Mouse (Mus musculus): Measurements from ENCODE around the gene Tnfrsf12a. TPM values are rescaled to one million over a fixed set of nuclear protein-coding genes. Genes with fewer than 3 reads are reported as not detected.

The Tnfrsf12a gene
- total RNA-seq, 1 experiment, result 138 TPM

DNA sequence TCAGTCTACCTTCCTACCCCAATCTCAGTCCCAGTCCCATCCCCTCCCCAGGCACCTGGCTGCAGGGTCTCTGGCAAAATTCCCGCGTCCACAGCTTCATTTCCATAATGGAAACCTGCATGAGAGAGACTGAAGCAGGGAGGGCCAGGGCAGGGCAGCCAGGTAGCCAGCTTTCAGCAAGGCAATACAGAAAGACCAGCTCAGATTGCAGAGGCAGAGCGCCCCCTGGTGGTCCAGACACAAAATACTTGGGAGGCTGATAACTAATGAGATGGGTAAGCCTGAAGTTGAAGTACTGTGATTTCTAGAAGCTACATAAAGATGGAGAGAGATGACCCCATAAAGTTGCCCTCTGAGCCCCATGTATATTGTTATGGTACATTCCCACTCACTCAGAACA is 28.9 kb upstream of the Tnfrsf12a start:
- Histone ChIP-seq H3K36me3 (ENCODE audit: control insufficient read depth, insufficient read depth, low read length, poor library complexity, severe bottlenecking) (no peaks in the 10 kb centered on the region), H3K27ac (ENCODE audit: insufficient read depth, low read depth, low read length, poor library complexity, severe bottlenecking) (no peak overlapping the region), H3K4me1 (ENCODE audit: control insufficient read depth in 2 of 2, insufficient read depth in 2 of 2, low read length in 2 of 2, poor library complexity in 1 of 2) (peaks cover 0 to 12% of the 10 kb centered on the region in 2 experiments; a peak in 1 of 4 replicates), H3K9ac (ENCODE audit: insufficient read depth, low read depth, low read length, poor library complexity, severe bottlenecking) (no peak overlapping the region), H3K9me3 (ENCODE audit: control insufficient read depth, insufficient read depth, low read depth, low read length) (no peaks in the 10 kb centered on the region), H3K4me3 (ENCODE audit: insufficient read depth in 1 of 2, low read depth in 1 of 2, low read length in 2 of 2, poor library complexity in 1 of 2, severe bottlenecking in 1 of 2) (no peak overlapping the region)
- TF ChIP-seq HCFC1 (IDR thresholded peaks at IDR 0.05; ENCODE audit: borderline replicate concordance, insufficient read depth, low read length) (0 out of 2 replicates have a peak, but pooled peaks have one; percentile 52), MAFK (IDR thresholded peaks at IDR 0.05; ENCODE audit: insufficient read depth, low read depth, low read length) (no peak), ZC3H11A (IDR thresholded peaks at IDR 0.05; ENCODE audit: borderline replicate concordance, low read depth, low read length) (peak; percentile 65; the same call in 1 of the 2 replicates), CHD2 (IDR thresholded peaks at IDR 0.05; ENCODE audit: low read depth, low read length) (no peak), ZNF384 (IDR thresholded peaks at IDR 0.05; ENCODE audit: low read depth, low read length) (no peak)
- DNase-seq (ENCODE audit: low read depth, low spot score), result no peak
- in situ Hi-C loops (cut with MboI; ENCODE audit: low sequenced_read_pairs in 2 of 2, unreplicated experiment in 2 of 2), result no loop called here

DNA sequence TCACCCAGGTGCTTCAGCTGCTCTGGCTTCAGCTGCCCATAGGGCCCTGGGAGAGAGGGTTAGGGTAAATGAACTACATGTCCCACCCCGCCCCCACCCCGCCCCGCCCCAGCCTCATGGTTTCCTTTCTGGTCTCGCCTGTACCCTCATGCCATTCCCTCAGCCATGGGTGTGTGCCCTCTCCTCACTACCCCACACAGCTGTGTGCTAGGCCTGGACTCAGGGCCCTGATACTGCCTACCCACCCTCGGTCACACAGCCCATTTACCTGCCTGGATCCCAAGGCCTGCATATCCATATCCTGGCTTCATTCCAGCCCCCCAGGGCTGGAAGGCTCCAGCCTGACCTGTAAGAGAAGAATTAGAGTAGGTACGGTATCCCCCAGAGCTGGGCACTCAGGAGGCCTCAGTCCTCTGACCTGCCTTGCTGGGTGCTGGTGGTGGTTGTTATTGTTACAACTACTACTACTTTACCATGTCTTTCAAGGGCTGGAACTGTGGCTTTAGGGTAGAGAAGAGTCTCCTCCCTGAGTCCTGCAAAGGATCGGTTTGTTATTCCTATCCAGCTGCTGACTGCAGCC is 28.3 kb upstream of the Tnfrsf12a start:
- in situ Hi-C loops (cut with MboI; ENCODE audit: low sequenced_read_pairs in 2 of 2, unreplicated experiment in 2 of 2), result no loop called here
- H3K4me1 ChIP-seq (ENCODE audit: control insufficient read depth in 2 of 2, insufficient read depth in 2 of 2, low read length in 2 of 2, poor library complexity in 1 of 2), result peaks cover 0 to 12% of the 10 kb centered on the region in 2 experiments; a peak in 1 of 4 replicates
- DNase-seq (ENCODE audit: low read depth, low spot score), result no peak
- 0 out of 2 replicates have a peak overlapping the region, but pooled peaks have one; percentile 2 for H3K9ac ChIP-seq (ENCODE audit: insufficient read depth, low read depth, low read length, poor library complexity, severe bottlenecking)
- no peak overlapping the region for H3K27ac ChIP-seq (ENCODE audit: insufficient read depth, low read depth, low read length, poor library complexity, severe bottlenecking)
- TF ChIP-seq ZC3H11A (IDR thresholded peaks at IDR 0.05; ENCODE audit: borderline replicate concordance, low read depth, low read length), result no peak
- TF ChIP-seq MAFK (IDR thresholded peaks at IDR 0.05; ENCODE audit: insufficient read depth, low read depth, low read length), result no peak
- no peak for TF ChIP-seq ZNF384 (IDR thresholded peaks at IDR 0.05; ENCODE audit: low read depth, low read length)
- TF ChIP-seq CHD2 (IDR thresholded peaks at IDR 0.05; ENCODE audit: low read depth, low read length), result no peak
- TF ChIP-seq HCFC1 (IDR thresholded peaks at IDR 0.05; ENCODE audit: borderline replicate concordance, insufficient read depth, low read length), result no peak
- no peaks in the 10 kb centered on the region for H3K36me3 ChIP-seq (ENCODE audit: control insufficient read depth, insufficient read depth, low read length, poor library complexity, severe bottlenecking)
- H3K9me3 ChIP-seq (ENCODE audit: control insufficient read depth, insufficient read depth, low read depth, low read length), result no peaks in the 10 kb centered on the region
- H3K4me3 ChIP-seq (ENCODE audit: insufficient read depth in 1 of 2, low read depth in 1 of 2, low read length in 2 of 2, poor library complexity in 1 of 2, severe bottlenecking in 1 of 2), result no peak overlapping the region

DNA sequence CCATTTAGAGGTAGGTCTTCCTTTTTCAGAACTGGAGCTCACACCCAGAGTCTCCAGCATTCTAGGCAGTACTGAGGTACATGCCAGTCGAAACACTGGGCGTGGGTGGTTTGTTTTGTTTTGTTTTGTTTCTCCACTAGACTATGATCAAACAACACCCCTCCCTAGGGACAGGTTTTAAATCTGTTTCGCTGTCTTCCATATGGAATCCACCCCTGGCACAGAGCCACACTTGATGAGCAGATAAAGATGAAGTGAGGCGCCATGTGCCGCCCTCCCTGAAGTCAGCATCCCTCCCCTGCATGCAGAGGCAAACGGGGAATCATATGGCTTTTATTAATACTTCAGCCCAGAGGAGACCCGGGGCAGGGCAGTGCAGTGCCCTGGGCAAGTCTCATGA is 27.5 kb upstream of the Tnfrsf12a start:
- no peaks in the 10 kb centered on the region for H3K9me3 ChIP-seq (ENCODE audit: control insufficient read depth, insufficient read depth, low read depth, low read length)
- no peak for TF ChIP-seq ZNF384 (IDR thresholded peaks at IDR 0.05; ENCODE audit: low read depth, low read length)
- TF ChIP-seq MAFK (IDR thresholded peaks at IDR 0.05; ENCODE audit: insufficient read depth, low read depth, low read length), result no peak
- TF ChIP-seq CHD2 (IDR thresholded peaks at IDR 0.05; ENCODE audit: low read depth, low read length), result no peak
- TF ChIP-seq HCFC1 (IDR thresholded peaks at IDR 0.05; ENCODE audit: borderline replicate concordance, insufficient read depth, low read length), result no peak
- TF ChIP-seq ZC3H11A (IDR thresholded peaks at IDR 0.05; ENCODE audit: borderline replicate concordance, low read depth, low read length), result no peak
- H3K9ac ChIP-seq (ENCODE audit: insufficient read depth, low read depth, low read length, poor library complexity, severe bottlenecking), result 0 out of 2 replicates have a peak overlapping the region, but pooled peaks have one; percentile 2
- no peak for DNase-seq (ENCODE audit: low read depth, low spot score)
- peaks cover 0 to 12% of the 10 kb centered on the region in 2 experiments; a peak in 1 of 4 replicates for H3K4me1 ChIP-seq (ENCODE audit: control insufficient read depth in 2 of 2, insufficient read depth in 2 of 2, low read length in 2 of 2, poor library complexity in 1 of 2)
- no peak overlapping the region for H3K27ac ChIP-seq (ENCODE audit: insufficient read depth, low read depth, low read length, poor library complexity, severe bottlenecking)
- in situ Hi-C loops (cut with MboI; ENCODE audit: low sequenced_read_pairs in 2 of 2, unreplicated experiment in 2 of 2), result no loop called here
- no peaks in the 10 kb centered on the region for H3K36me3 ChIP-seq (ENCODE audit: control insufficient read depth, insufficient read depth, low read length, poor library complexity, severe bottlenecking)
- no peak overlapping the region for H3K4me3 ChIP-seq (ENCODE audit: insufficient read depth in 1 of 2, low read depth in 1 of 2, low read length in 2 of 2, poor library complexity in 1 of 2, severe bottlenecking in 1 of 2)

DNA sequence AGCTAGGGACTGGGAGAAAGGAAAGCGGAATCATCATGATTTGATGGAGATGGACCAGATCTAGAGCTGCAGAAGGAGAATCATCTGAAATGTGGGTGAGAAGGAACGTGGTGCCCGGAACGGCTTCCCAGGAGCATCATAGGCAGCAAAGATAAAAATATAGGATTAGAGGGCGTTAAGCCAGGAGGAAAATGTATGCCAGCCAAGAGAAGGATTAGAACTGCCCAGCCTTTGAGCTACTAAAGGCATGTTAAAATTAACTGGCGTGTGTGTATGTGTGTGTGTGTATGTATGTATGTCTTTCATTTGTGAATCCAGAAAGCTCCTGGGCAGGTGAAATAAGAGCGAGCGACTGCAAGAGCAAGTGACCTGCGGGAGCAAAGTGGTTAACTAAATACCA is 26.0 kb upstream of the Tnfrsf12a start:
- no peak for TF ChIP-seq HCFC1 (IDR thresholded peaks at IDR 0.05; ENCODE audit: borderline replicate concordance, insufficient read depth, low read length)
- no peak for TF ChIP-seq MAFK (IDR thresholded peaks at IDR 0.05; ENCODE audit: insufficient read depth, low read depth, low read length)
- no peak for TF ChIP-seq ZNF384 (IDR thresholded peaks at IDR 0.05; ENCODE audit: low read depth, low read length)
- TF ChIP-seq CHD2 (IDR thresholded peaks at IDR 0.05; ENCODE audit: low read depth, low read length), result no peak
- no peak for TF ChIP-seq ZC3H11A (IDR thresholded peaks at IDR 0.05; ENCODE audit: borderline replicate concordance, low read depth, low read length)
- in situ Hi-C loops (cut with MboI; ENCODE audit: low sequenced_read_pairs in 2 of 2, unreplicated experiment in 2 of 2), result no loop called here
- Histone ChIP-seq H3K9ac (ENCODE audit: insufficient read depth, low read depth, low read length, poor library complexity, severe bottlenecking) (no peak overlapping the region), H3K36me3 (ENCODE audit: control insufficient read depth, insufficient read depth, low read length, poor library complexity, severe bottlenecking) (no peaks in the 10 kb centered on the region), H3K4me1 (ENCODE audit: control insufficient read depth in 2 of 2, insufficient read depth in 2 of 2, low read length in 2 of 2, poor library complexity in 1 of 2) (peaks cover 0 to 15% of the 10 kb centered on the region in 2 experiments; a peak in 1 of 4 replicates), H3K27ac (ENCODE audit: insufficient read depth, low read depth, low read length, poor library complexity, severe bottlenecking) (no peak overlapping the region), H3K9me3 (ENCODE audit: control insufficient read depth, insufficient read depth, low read depth, low read length) (no peaks in the 10 kb centered on the region), H3K4me3 (ENCODE audit: insufficient read depth in 1 of 2, low read depth in 1 of 2, low read length in 2 of 2, poor library complexity in 1 of 2, severe bottlenecking in 1 of 2) (no peak overlapping the region)
- no peak for DNase-seq (ENCODE audit: low read depth, low spot score)

Data from ES-E14 (cell line).